Mouse (Mus musculus) heart, embryonic 15.5 days (tissue): Measurements from ENCODE around the gene Wdr45b. TPM values are rescaled to one million over a fixed set of nuclear protein-coding genes. Genes with fewer than 3 reads are reported as not detected.
"Not testable (repeated sequence)": the region's sequence is repeated elsewhere in the genome, so short reads cannot be mapped to it uniquely, and the experiment has no call there.

ENCODE experiments used
- ATAC-seq: fragments of 200-750 bp; cut with Nextera tagmentation; replicated peaks from 2 replicates; pipeline ENCODE4 v1.8.0; 2017; ENCODE audit warnings: low read depth, moderate TSS enrichment; ENCODE audit not compliant: insufficient number of reproducible peaks, insufficient read depth, low FRiP score
- H3K27ac ChIP-seq: fragments of 300-500 bp; sonication (generic); 2 replicates; pipeline ENCODE4 v1.5.1; 2015; ENCODE audit warnings: mild to moderate bottlenecking, inconsistent platforms
- H3K27me3 ChIP-seq: fragments of 300-500 bp; sonication (generic); 2 replicates; pipeline ENCODE4 v1.6.1; 2015; ENCODE audit warnings: inconsistent platforms
- H3K36me3 ChIP-seq: fragments of 300-500 bp; sonication (generic); 2 replicates; pipeline ENCODE4 v1.6.1; 2015; ENCODE audit warnings: mild to moderate bottlenecking, inconsistent platforms
- H3K4me1 ChIP-seq: fragments of 300-500 bp; sonication (generic); replicated peaks from 2 replicates; pipeline ENCODE4 v1.6.1; 2015; ENCODE audit warnings: inconsistent platforms
- H3K4me2 ChIP-seq: fragments of 300-500 bp; sonication (generic); 2 replicates; pipeline ENCODE4 v1.6.1; 2015; ENCODE audit warnings: inconsistent platforms, mild to moderate bottlenecking, moderate library complexity
- H3K4me3 ChIP-seq: fragments of 300-500 bp; sonication (generic); 2 replicates; pipeline ENCODE4 v1.5.1; 2015; ENCODE audit warnings: mild to moderate bottlenecking, inconsistent platforms
- H3K9ac ChIP-seq: fragments of 300-500 bp; sonication (generic); 2 replicates; pipeline ENCODE4 v1.6.1; 2015; ENCODE audit warnings: mild to moderate bottlenecking, inconsistent platforms
- H3K9me3 ChIP-seq: fragments of 300-500 bp; sonication (generic); replicated peaks from 2 replicates; pipeline ENCODE4 v1.6.1; 2016; ENCODE audit warnings: inconsistent platforms
- WGBS: fragments of 180-500 bp; shearing (Covaris S2); methylation state at CpG from one replicate; pipeline ENCODE4 v1.1.7; 2015; ENCODE audit warnings: mixed read lengths; 5-methylcytosine and 5-hydroxymethylcytosine counted together
- polyA plus RNA-seq: library from polyadenylated mRNA; unstranded; fragments of >200 nt; fragmentation: Nextera tagmentation; extraction: Ambion mirVana; gene quantifications from 2 replicates; pipeline ENCODE4 v1.2.1, GENCODE M21; 2015

The Wdr45b gene
- polyA plus RNA-seq, 1 experiment from 2014 or later, result 62.9 TPM

DNA sequence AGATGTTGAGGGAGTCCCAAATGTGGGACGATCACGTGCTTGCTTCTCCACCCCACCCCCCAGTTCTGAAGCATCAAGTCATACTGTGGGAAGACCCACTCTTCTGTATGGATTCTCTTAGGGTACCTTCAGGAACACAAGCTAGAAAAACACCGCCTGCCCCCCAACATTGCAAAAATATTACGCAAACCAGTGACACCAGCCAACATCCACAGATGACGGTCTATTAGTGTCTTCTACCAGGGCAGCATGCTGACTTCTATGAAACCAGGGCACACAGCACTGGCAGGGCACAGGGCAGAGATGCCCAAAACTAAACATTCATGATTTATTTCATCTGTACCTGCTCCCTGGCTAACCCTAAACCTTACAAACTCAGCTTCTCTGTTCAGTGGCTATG is 27.6 kb downstream of the Wdr45b start:
- 92% methylated on average over 5 of the region's 5 CpGs for WGBS
- no peak overlapping the region for H3K4me2 ChIP-seq
- no peaks in the 10 kb centered on the region for H3K27me3 ChIP-seq
- no peak overlapping the region for H3K27ac ChIP-seq
- peaks cover 37% of the 10 kb centered on the region for H3K36me3 ChIP-seq
- no peak overlapping the region for H3K9ac ChIP-seq
- ATAC-seq, result no peak
- H3K4me3 ChIP-seq, result no peak overlapping the region
- H3K4me1 ChIP-seq, result no peaks in the 10 kb centered on the region
- no peaks in the 10 kb centered on the region for H3K9me3 ChIP-seq

- no peak overlapping the region for H3K27ac ChIP-seq
- H3K9me3 ChIP-seq, result no peaks in the 10 kb centered on the region
- no peaks in the 10 kb centered on the region for H3K27me3 ChIP-seq
- H3K4me2 ChIP-seq, result no peak overlapping the region
- ATAC-seq, result no peak
- no peaks in the 10 kb centered on the region for H3K4me1 ChIP-seq
- no peak overlapping the region for H3K4me3 ChIP-seq
- no peak overlapping the region for H3K9ac ChIP-seq
- 60% methylated on average over 1 of the region's 1 CpGs for WGBS
- peaks cover 37% of the 10 kb centered on the region for H3K36me3 ChIP-seq
These were observed 28.2 kb downstream of the Wdr45b start for GRCm38 (mm10) chr11:121326034-121326433.

DNA sequence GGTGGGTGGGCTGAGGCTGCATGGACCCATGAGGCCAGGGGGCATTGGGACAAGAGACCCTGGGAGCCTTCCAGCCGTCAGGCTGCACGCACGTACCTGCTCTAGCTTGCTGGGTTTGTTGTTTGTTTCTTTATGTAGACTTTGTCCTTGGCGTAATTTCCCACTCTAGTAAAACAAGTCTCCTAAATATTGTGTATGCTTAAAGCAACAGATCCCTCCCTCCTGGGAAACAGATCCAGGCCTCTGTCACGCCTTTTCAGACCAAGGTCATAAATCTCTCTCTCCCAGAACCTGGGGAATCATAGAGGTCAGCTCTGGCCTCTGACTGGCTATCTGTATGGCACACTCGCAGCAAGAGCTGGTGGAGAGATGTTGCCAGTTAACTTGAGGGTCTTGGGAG is 46.5 kb downstream of the Wdr45b start:
- not testable (repeated sequence) for H3K27ac ChIP-seq, H3K27me3 ChIP-seq, ATAC-seq, H3K9me3 ChIP-seq, H3K4me2 ChIP-seq, H3K4me3 ChIP-seq, H3K9ac ChIP-seq, H3K4me1 ChIP-seq
- WGBS, result 95% methylated on average over 6 of the region's 6 CpGs
- peaks cover 67% of the 10 kb centered on the region for H3K36me3 ChIP-seq

DNA sequence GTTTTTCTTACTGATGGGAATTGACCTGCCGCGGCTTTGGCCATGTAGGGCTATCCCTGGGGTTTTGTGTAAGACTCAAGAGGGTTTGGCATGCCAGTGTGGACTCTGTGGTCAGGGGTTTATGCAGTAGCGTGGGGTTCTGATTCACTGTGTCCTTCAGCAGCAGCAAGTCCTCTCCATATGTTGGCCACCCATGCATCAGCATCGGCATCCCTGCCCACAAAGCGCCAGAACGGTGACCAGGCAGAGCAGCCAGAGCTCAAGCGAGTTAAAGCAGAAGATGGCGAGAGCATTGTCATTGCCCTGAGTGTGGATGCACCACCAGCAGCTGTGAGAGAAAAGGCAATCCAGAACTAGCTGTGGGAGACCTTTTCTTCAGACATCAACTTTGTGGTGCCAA is 47.6 kb downstream of the Wdr45b start:
- Histone ChIP-seq H3K36me3 (peaks cover 78% of the 10 kb centered on the region), H3K4me1 (no peaks in the 10 kb centered on the region), H3K9me3 (0 out of 2 replicates have a peak, but pooled peaks cover 4% of the 10 kb centered on the region), H3K27ac (no peak overlapping the region), H3K4me3 (no peak overlapping the region), H3K27me3 (no peaks in the 10 kb centered on the region), H3K4me2 (no peak overlapping the region), H3K9ac (no peak overlapping the region)
- 95% methylated on average over 8 of the region's 8 CpGs for WGBS
- ATAC-seq, result no peak

DNA sequence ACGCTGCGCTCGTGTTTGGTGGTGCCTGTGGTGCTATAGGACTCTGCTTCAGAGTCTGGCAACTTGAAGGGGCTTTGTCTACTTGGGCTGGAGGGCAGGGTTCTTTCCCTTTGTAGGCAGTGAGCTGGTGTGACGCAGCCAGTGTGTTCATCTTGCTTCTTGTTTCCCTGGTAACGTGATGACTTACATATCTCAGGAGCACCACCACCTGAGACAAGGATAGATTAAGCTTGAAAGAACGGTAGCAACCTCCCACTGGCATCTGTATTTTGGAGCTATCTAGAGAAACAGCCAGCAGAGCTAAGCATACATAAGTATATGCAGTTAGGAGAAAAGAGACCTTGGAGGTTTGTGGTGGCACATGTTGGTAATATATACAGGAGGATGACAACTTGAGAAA is 48.9 kb downstream of the Wdr45b start:
- 0 out of 2 replicates have a peak, but pooled peaks cover 1% of the 10 kb centered on the region for H3K9me3 ChIP-seq
- H3K9ac ChIP-seq, result no peak overlapping the region
- H3K27ac ChIP-seq, result no peak overlapping the region
- ATAC-seq, result no peak
- H3K36me3 ChIP-seq, result peaks cover 82% of the 10 kb centered on the region
- no peak overlapping the region for H3K4me3 ChIP-seq
- no peaks in the 10 kb centered on the region for H3K4me1 ChIP-seq
- no peaks in the 10 kb centered on the region for H3K27me3 ChIP-seq
- H3K4me2 ChIP-seq, result no peak overlapping the region
- 89% methylated on average over 6 of the region's 6 CpGs for WGBS

GRCm38 (mm10) chr11:121300265-121300664 is 54.0 kb downstream of the Wdr45b start:
- WGBS, result 87% methylated on average over 9 of the region's 9 CpGs
- no peak overlapping the region for H3K27ac ChIP-seq

DNA sequence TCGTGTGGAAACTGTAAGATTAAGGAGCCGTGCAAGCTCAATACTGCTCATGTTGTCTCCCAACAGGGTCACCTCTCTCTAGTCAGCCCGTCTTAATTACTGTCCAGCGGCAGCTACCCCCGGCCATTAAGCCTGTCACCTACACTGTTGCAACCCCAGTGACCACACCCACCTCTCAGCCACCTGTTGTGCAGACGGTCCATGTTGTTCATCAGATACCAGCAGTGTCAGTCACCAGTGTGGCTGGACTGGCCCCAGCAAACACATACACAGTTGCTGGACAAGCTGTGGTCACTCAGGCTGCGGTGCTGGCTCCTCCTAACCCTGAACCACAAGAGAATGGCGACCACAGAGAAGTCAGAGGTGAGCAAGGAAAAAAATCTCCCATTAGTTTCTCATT is 55.8 kb downstream of the Wdr45b start:
- Histone ChIP-seq H3K9me3 (no peaks in the 10 kb centered on the region), H3K36me3 (peaks cover 77% of the 10 kb centered on the region), H3K4me3 (no peak overlapping the region), H3K4me2 (no peak overlapping the region), H3K9ac (no peak overlapping the region), H3K27ac (no peak overlapping the region), H3K4me1 (no peaks in the 10 kb centered on the region), H3K27me3 (no peaks in the 10 kb centered on the region)
- WGBS, result 85% methylated on average over 8 of the region's 8 CpGs
- no peak for ATAC-seq

More at GRCm38 (mm10) chr11:121300265-121300664, 54.0 kb downstream of the Wdr45b start:
- Histone ChIP-seq H3K27me3 (no peaks in the 10 kb centered on the region), H3K4me2 (no peak overlapping the region), H3K36me3 (peaks cover 81% of the 10 kb centered on the region), H3K9ac (no peak overlapping the region), H3K4me3 (no peak overlapping the region), H3K9me3 (no peaks in the 10 kb centered on the region), H3K4me1 (no peaks in the 10 kb centered on the region)
- ATAC-seq, result no peak

DNA sequence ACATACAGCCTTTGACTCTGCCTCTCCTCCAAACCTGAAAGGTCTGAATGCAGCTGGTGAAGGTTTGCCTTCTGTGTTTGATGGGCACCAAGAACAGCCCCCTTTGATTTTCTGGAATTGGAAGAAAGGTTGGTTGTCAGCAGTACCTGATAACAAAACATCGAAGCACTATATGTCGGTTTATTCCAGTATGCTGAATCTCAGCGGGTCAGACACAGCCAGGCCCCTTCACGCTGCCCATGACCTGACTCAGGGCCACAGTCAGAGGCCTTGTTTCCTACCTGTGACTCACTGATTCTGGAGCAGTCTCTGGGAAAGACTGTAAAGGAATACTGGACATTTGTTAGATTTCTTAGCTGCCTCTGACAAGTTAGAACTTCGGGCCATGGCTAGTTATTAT is 59.5 kb downstream of the Wdr45b start:
- Histone ChIP-seq H3K9me3 (no peaks in the 10 kb centered on the region), H3K36me3 (peaks cover 66% of the 10 kb centered on the region), H3K27me3 (no peaks in the 10 kb centered on the region), H3K27ac (no peak overlapping the region), H3K4me1 (no peaks in the 10 kb centered on the region), H3K9ac (no peak overlapping the region), H3K4me2 (no peak overlapping the region), H3K4me3 (no peak overlapping the region)
- WGBS, result 93% methylated on average over 5 of the region's 5 CpGs
- ATAC-seq, result no peak

DNA sequence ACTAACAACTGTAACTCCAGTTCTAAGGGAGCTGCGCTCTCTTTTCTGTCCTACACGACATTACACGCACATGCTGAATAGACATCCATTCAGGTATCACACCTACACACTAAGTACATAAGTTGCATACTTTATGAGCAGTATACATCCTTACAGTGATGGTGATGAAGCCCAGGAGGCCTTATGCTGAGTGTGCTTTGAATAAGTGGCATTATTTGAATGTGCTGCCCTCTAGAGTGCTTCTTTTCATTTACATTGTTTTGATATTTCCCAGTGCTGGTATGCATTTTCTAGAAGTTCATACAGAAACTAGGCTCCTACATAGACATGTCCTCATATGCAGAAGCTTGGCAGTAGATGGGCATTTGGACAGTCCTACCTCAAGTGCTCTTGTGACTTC is 64.4 kb downstream of the Wdr45b start:
- Histone ChIP-seq H3K4me1 (no peaks in the 10 kb centered on the region), H3K4me3 (no peak overlapping the region), H3K9ac (no peak overlapping the region), H3K36me3 (peaks cover 68% of the 10 kb centered on the region), H3K4me2 (no peak overlapping the region), H3K27me3 (no peaks in the 10 kb centered on the region), H3K27ac (no peak overlapping the region), H3K9me3 (no peaks in the 10 kb centered on the region)
- 92% methylated on average over 3 of the region's 3 CpGs for WGBS
- ATAC-seq, result no peak

- Histone ChIP-seq H3K9ac (no peak overlapping the region), H3K4me2 (peak overlapping the region; percentile 29), H3K9me3 (no peaks in the 10 kb centered on the region), H3K4me1 (peaks cover 36% of the 10 kb centered on the region), H3K36me3 (peaks cover 21% of the 10 kb centered on the region), H3K27ac (peak overlapping the region; percentile 62), H3K27me3 (no peaks in the 10 kb centered on the region), H3K4me3 (no peak overlapping the region)
- WGBS, result 29% methylated on average over 6 of the region's 6 CpGs
- peak; percentile 68 for ATAC-seq
These were observed 71.3 kb downstream of the Wdr45b start for GRCm38 (mm10) chr11:121282911-121283310.

DNA sequence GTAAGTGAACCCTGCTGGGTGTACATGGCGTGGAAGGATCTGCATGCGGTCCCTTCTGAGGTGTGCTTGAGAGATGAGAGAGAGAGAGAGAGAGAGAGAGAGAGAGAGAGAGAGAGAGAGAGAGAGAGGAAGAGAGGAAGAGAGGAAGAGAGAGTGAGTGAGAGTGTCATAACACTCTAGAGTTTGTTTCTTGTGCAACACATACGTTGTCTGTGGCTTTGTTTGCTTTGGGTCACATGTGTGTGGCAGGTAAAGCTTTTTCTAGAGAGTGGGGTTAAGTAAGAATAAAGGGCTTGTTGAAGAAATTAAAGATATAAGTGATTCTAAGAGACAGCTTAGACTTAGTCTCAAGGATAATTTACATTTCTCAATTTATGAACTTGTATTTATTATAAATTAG is 76.2 kb downstream of the Wdr45b start:
- no peak overlapping the region for H3K27ac ChIP-seq
- H3K4me1 ChIP-seq, result peaks cover 29% of the 10 kb centered on the region
- no peak overlapping the region for H3K4me2 ChIP-seq
- 76% methylated on average over 3 of the region's 3 CpGs for WGBS
- peaks cover 2% of the 10 kb centered on the region; the same call in 1 of the 2 replicates for H3K36me3 ChIP-seq
- H3K27me3 ChIP-seq, result no peaks in the 10 kb centered on the region
- no peak overlapping the region for H3K9ac ChIP-seq
- H3K4me3 ChIP-seq, result no peak overlapping the region
- ATAC-seq, result no peak
- H3K9me3 ChIP-seq, result no peaks in the 10 kb centered on the region

- no peak overlapping the region for H3K4me3 ChIP-seq
- H3K9ac ChIP-seq, result no peak overlapping the region
- H3K9me3 ChIP-seq, result no peaks in the 10 kb centered on the region
- ATAC-seq, result no peak
- peaks cover 5% of the 10 kb centered on the region; the same call in 1 of the 2 replicates for H3K36me3 ChIP-seq
- no peaks in the 10 kb centered on the region for H3K27me3 ChIP-seq
- H3K27ac ChIP-seq, result no peak overlapping the region
- WGBS, result 76% methylated on average over 8 of the region's 8 CpGs
- H3K4me1 ChIP-seq, result peaks cover 24% of the 10 kb centered on the region
- no peak overlapping the region for H3K4me2 ChIP-seq
These were observed 76.7 kb downstream of the Wdr45b start for GRCm38 (mm10) chr11:121277516-121277915.
